Mouse (Mus musculus) lung, postnatal 0 days (tissue): ENCODE measurements around the gene Phldb1.

Source experiments
- CTCF ChIP-seq: IDR thresholded peaks from 2 replicates; pipeline ENCODE4 v1.5.1; 2016; ENCODE audit warnings: antibody characterized with exemption, mild to moderate bottlenecking
- EP300 ChIP-seq: IDR thresholded peaks from 2 replicates; pipeline ENCODE4 v1.6.1; 2016; ENCODE audit warnings: antibody characterized with exemption, mild to moderate bottlenecking, control low read depth

DNA sequence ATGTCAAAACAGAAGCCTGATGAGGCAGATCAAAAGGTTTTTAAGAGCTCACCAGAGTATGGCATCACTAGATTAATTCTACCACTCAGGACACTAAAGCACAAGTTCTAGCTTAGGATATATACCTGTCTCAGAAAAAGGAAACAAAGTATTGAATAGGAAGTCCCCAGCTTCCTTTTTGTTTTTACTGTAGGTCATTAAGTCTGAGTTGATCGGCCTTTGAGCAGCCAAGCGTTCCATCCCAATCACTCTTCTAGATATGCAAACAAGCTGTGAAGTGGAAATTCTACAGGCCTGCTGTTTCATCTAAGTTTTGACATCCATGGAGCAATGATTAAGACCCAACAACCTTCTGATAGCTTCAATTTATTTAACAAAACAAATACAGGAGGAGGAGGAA, 25.9 kb upstream of the Phldb1 start:
- no peak for TF ChIP-seq CTCF
- no peak for TF ChIP-seq EP300
